Mouse (Mus musculus) left cerebral cortex, postnatal 36 days (tissue): ENCODE data around the gene Myo18a. TPM values are rescaled to one million over a fixed set of nuclear protein-coding genes. Genes with fewer than 3 reads are reported as not detected.
A peak's percentile ranks its signal among the peaks of the same experiment; 100 is the strongest.

Source experiments
- DNase-seq, 2 experiments: peaks; one replicate each; pipeline ENCODE4 v3.0.0; 2021 to 2022; ENCODE audit warnings: low spot score in 2 of 2, mixed read lengths in 1 of 2
- intact Hi-C: fragments of 180-260 bp; cut with DNase I; formaldehyde crosslinking; loops from one replicate; pipeline ENCODE4 v1.15.1; 2025
- total RNA-seq, 2 experiments: library from RNA; stranded (reverse); gene quantifications; 2 replicates each; pipeline ENCODE4 v1.2.3; 2021

Gene Myo18a
- total RNA-seq, 2 experiments from 2014 or later = 141 to 180 TPM

DNA sequence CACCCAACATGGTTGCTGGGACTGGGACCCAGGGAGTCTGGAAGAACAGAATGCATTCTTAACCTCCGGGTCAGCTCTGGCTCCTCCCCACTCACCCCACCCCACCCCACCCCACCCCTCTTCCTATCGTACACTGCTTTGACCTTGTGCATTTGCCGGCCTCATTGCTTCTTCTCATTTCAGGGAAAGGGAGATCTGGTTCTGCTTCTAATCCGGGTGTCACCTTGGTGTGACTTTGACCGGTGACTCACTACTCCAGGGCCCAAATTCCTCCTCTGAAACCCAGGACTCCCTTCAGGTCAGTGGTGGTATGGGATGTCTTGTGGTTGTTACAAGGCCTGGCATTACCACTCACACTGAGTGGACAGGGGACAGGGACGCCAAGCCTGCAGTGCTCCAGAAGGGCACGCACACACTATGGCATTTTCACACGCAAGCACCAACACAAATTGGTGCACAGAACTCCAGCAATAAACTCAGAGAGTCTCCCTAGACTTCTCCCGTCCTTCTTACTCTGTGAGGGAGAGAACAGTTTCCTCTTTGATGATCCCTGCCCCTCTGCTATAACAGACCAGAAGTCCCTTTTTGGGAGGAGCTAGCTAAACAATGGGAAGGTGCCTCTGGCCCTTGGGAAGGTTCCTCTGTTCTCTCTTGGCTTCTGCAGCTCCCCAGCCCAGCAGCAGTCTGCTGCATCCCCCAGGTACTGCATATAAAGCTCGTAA is 121.6 kb downstream of the Myo18a start:
- DNase-seq = no peak
- intact Hi-C loops = loop anchor here (5.0 kb wide), 1 partner anchor 32 kb away; no protein-coding TSS in a partner anchor

DNA sequence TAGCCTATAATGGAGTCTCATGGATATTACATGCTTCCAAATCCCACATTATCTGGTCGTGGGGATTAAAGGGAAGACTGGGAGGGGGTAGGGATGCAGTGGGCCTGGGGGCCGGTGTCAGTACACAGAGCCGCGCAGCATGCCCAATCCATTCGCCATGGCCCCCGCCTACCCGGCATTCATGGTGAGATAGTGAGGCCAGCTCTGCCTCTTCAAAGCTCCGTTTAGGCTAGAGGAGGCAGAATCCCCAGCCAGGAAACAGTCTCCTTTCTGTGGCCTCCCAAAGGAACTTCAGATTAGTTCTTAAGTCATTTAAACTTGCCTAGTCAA is 122.2 kb downstream of the Myo18a start:
- DNase-seq = no peak
- intact Hi-C loops = loop anchor here (5.0 kb wide), 1 partner anchor 33 kb away; no protein-coding TSS in a partner anchor

DNA sequence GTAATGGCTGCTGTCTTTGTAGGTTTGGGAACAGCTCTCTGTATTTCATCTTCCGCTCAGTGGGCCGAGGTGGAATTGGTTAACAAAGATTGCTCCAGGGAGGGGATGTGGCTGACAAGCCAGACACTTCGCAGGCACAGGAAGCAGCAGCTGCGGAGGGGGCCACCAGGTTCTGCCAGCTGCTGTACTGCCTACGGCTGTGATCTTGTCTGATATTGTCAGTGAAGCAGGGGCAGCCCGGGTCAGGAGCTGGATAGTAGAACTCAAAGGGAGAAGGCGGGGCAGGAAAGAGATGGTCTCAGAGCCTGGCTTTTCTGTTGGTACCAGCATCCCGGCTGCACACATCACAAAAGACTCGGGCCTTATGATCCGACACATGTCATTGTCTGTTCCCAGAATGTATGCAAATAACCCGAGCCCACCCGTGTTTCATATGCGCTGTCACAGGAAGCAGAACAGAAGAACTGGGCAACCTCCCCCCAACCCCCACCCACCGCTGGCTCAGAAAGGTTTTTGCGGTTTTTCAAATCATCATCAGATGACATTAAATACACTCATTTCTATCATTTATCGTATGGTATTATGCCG is 124.4 kb downstream of the Myo18a start:
- intact Hi-C loops = loop anchor here (5.0 kb wide), 1 partner anchor 35 kb away; no protein-coding TSS in a partner anchor
- DNase-seq = peak; percentile 32 to 40

- no peak for DNase-seq
- intact Hi-C loops = loop anchor here (5.0 kb wide), 1 partner anchor 37 kb away; no protein-coding TSS in a partner anchor
These were observed 125.8 kb downstream of the Myo18a start for GRCm38 (mm10) chr11:77888846-77889245.

- DNase-seq = no peak
- intact Hi-C loops = loop anchor here (5.0 kb wide), 1 partner anchor 37 kb away; no protein-coding TSS in a partner anchor
These were observed 126.4 kb downstream of the Myo18a start for GRCm38 (mm10) chr11:77889484-77889883.

GRCm38 (mm10) chr11:77890648-77891258 is 127.7 kb downstream of the Myo18a start:
- intact Hi-C loops = loop anchor here (5.0 kb wide), 1 partner anchor 42 kb away; the partner anchor contains the start of gene Sez6

DNA sequence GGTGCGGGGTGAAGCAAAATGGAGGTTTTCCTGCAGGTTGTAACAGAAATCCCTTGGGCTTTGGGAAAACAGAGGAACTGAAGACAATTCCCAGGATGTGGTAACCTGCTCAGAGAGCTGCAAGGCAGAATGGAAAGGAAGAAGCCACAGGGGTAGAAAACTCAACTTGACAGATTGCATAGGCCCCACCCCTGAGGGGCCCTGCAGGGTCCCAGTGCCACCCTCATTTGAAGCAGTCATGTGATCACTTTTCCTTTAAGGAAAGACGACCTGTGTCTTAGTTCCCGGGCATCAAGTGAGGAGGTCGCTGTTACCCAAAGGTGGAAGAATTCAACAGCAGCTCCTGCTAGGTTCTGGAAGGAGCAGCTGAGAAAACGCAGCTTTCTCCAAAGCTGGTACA is 129.8 kb downstream of the Myo18a start:
- DNase-seq = no peak
- intact Hi-C loops = loop anchor here (5.0 kb wide), 1 partner anchor 39 kb away; the partner anchor contains the start of gene Sez6

More at GRCm38 (mm10) chr11:77890648-77891258, 127.7 kb downstream of the Myo18a start:
- no peak for DNase-seq

DNA sequence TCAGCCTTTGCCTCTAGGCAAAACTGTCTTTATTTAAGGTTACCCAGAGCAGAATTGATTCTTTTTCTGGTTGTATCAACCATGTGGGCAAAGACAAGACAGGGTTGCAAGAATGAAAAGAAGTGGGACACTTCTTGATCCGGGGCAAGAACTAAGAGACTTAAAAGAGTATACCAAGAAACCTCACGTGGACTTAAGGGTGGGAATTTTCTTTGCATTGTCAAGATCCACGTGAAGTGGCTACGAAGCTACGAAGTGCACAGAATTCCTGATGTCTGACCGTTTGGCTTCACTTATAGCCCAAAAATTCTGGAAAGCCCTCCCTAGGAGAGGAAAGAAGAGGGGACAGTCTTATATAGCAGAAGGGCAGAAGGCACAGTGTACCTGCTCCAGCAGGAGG is 130.2 kb downstream of the Myo18a start:
- intact Hi-C loops = loop anchor here (5.0 kb wide), 1 partner anchor 39 kb away; the partner anchor contains the start of gene Sez6
- no peak for DNase-seq

GRCm38 (mm10) chr11:77893787-77894718 is 131.0 kb downstream of the Myo18a start, which contains the start of gene Pipox:
TSS of gene Pipox (minus strand) at chr11:77894096.
- intact Hi-C loops = loop anchor here (2.0 to 5.0 kb wide), 2 partner anchors 38 to 71 kb away; partner anchors contain the start of gene Sez6

DNA sequence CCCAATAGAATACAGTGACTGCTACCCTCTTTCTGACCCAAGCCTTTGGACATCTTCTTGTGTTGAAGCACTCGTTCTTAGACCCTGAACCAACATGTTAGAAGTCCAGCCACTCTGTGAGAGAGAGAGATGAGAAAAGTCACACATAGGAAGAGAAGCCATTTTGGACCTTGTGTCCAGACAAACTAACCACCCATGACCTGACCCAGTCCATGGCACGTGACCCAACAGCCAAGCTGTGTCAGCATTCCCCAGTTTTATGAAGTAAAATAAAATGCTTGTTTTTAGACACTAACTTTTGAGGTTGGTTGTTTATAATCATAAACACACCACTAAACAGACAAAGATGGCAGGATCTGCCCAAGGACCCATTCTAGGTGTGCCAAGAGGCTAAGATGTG is 131.9 kb downstream of the Myo18a start:
- intact Hi-C loops = loop anchor here (2.0 to 5.0 kb wide), 2 partner anchors 37 to 70 kb away; partner anchors contain the start of gene Sez6
- DNase-seq = no peak

More at GRCm38 (mm10) chr11:77893787-77894718, 131.0 kb downstream of the Myo18a start, which contains the start of gene Pipox:
- peak; percentile 66 to 72 for DNase-seq

DNA sequence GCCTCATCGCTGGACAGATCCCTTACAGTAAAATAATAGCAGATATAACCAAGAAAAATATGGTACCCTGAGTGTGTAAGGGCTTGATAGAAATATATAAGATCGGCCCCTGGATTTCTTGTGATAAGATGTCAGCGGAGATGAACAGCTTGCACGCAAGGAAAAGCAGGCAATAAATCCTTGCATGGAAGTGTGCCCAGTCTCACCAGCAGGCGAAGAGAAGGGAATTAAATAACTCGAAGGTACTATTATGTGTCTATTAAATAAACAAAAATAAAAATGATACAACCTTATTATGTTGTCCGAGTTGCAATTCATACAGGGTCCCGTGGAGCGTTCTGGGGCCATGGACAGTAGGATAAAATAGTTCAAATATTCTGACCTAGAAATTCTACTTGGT is 133.0 kb downstream of the Myo18a start:
- no peak for DNase-seq
- intact Hi-C loops = no loop called here

DNA sequence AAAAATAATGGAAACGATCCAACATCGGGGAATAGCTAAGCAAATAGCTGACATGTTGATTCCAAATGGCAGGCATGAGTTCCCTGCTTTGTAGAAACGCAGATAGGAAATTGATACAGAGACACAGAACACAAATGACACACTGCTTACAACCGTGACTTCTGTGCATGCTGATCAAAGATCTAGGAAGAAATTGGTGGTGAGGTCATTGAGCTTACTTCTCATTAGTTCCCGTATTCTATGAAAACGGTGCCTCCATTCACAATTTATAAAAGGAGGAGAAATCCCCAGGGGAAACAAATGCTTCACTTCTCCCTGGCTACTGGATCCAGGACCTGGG is 133.4 kb downstream of the Myo18a start:
- DNase-seq = no peak
- intact Hi-C loops = no loop called here

- intact Hi-C loops = no loop called here
- peak in 1 of 2 experiments; percentile 30 for DNase-seq
These were observed 134.1 kb downstream of the Myo18a start for GRCm38 (mm10) chr11:77896820-77897805.

GRCm38 (mm10) chr11:77900187-77900586 is 137.1 kb downstream of the Myo18a start:
- intact Hi-C loops = no loop called here
- DNase-seq = no peak

DNA sequence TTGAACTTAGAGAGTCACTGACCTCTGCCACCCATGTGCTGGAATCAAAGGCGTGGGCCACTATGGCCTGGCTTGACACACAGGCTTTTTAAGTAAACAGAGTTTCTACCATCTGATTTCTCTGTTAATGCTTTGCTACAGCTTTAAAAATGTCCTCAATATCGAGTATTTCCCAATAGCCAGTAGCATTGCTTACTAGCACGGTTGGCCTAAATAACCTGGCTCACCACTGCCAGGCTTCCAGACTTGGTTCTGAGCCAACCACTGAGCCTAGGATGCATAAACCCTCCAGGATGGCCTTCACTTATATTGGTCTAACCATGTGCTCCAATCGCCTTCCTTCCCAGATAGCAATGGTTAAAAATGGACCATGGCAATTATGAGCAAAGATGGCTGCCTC is 137.7 kb downstream of the Myo18a start:
- intact Hi-C loops = no loop called here
- no peak for DNase-seq

GRCm38 (mm10) chr11:77901366-77901765 is 138.3 kb downstream of the Myo18a start:
- intact Hi-C loops = no loop called here
- no peak for DNase-seq

DNA sequence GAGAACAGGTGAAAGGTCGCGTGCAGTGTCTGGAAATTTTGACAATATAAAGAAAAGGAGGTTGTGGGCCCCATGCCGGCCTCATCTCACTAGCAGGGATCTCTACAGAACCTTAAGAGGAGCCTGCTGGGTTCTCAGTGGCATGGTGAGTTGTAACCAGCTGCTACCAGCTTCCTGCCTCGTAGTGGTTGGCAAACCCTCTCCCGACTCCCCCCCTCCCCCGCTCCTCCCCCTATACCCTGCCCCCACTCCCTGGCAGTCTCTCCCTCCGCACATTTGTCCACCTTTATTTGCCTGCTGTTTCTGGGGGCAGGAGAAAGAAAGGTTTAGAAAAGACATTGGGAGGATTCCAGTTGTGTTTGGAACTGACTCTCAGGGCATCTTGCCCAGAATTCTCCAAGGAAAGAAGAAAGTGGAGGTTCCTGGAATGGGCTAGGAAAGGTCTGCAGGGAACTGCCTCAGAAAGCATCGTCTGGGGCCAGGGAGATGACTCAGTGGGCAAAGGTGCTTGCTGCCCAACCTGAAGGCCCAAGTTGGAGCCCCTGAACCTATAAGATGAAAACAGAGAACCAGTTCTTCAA is 138.8 kb downstream of the Myo18a start:
- peak in 1 of 2 experiments; percentile 21 for DNase-seq

GRCm38 (mm10) chr11:77903761-77904160 is 140.7 kb downstream of the Myo18a start:
- intact Hi-C loops = no loop called here
- DNase-seq = no peak

More for the DNA sequence above, 138.8 kb downstream of the Myo18a start:
- intact Hi-C loops = no loop called here
